Mouse (Mus musculus): ENCODE measurements around the gene Fuca1. TPM values are rescaled to one million over a fixed set of nuclear protein-coding genes. Genes with fewer than 3 reads are reported as not detected.
"Not testable (repeated sequence)": the region's sequence is repeated elsewhere in the genome, so short reads cannot be mapped to it uniquely, and the experiment has no call there.

Fuca1 gene
- polyA plus RNA-seq, 1 experiment: 145 TPM

DNA sequence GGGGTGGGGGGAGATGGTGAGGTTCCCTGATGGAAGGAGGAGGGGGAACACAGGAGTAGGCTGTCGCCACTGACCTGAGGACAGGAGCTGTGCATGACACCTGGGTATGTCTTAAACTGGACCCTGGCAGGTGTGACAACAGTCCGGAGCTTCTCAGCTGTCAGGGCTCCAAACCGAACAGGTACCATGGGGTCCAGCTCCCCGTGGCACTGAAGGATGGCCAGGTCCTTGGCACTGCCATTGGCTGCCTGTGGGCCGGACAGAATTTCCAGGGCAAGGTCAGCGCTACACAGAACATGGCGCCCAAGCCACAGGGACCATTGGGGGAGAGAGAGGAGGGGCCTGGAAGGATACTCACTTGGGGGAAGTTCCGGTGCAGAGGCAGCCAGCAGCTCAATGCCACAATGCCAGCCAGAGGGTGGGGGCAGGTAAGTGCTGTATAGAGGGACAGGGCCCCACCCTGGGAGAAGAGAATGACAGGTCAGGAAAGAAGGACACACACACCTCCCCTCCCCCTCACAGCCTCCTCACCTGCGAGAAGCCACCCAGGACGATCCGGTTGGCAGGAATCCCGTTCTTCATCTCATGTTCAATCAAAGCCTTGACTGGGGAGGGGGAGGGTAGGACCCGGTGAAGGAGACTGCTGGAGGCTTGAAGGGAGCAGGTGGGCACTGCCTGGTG is 48.7 kb downstream of the Fuca1 start:
- no peak for DNase-seq (ENCODE audit: low read depth, low spot score)
- 77% methylated on average over 13 of the region's 13 CpGs for WGBS

DNA sequence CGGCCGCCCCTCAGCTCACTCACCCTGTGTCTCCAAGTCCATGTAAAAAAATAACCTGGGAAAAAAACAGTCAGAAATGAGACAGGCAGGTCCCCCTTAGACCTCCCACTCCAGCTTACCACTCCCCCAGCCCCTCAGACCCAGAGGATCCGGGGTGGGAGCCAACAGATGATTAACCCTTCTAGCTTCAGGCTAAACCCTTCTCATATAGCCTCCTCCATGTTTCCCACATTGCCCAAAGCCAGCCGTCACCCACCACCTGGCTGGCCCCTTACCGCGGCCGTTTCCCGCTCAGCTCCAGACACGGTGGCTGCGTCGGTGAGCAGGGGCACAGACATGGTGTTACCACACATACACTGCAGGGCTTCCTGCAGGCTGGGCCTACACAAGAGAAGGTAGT is 50.0 kb downstream of the Fuca1 start:
- DNase-seq (ENCODE audit: low read depth, low spot score): no peak
- WGBS: 91% methylated on average over 11 of the region's 11 CpGs

DNA sequence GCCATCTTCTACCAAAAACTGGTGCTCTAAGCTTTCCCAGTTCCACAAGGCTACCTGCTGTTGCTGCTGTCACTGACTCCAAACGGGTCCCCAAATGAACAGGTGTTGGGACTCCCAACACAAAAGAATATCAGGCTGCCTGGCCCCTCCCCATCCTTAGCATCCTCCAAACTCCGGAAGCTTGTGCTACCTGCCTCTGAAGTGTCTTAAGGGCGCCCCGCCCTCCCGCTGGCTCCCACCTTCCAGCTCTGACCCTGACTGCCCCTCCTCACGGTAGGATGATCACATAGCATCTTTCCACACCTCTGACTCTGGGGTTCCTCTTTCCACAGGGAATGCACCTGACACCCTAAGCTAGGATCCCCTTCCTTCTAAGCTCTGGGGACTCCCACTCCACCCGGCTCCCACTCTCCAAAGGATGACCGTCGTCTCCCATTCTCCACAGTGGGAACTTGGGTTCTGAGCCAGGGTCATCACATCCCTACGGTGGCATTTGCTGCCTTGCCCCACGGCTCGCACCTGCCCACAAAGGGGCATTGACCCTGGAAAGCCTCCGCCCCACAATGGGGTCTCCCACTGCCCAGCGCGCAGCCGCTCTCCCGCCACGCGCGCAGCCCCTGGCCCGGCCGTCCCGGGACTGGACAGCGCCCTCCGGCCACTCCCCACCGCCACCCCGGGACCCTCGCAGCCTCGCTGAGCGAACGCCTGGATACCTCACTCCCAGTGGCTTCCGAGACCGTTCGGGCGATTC is 51.4 kb downstream of the Fuca1 start:
- WGBS: under 1% methylated on average over 35 of the region's 35 CpGs
- DNase-seq (ENCODE audit: low read depth, low spot score): no peak

DNA sequence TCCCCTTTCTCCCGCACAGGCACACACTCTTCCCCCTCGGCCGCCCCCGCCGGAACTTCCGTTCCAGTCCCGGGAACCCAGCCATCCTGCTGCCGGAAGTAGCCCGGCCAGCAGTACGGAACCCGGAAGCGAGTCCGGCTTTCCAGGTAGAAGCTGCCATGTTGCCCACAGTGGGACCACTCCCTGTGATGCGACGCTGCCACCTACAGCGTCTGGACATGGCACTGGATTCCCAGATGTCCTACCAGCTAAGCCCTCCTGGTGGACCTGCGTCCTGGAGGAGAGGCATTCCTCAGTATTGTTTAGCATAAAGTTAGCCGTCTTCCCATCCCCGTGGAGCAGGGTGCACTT is 52.0 kb downstream of the Fuca1 start, which contains the start of gene Lypla2:
Gene Lypla2 (minus strand): TSS at position 71 of the 351 bp plus-strand sequence.
- DNase-seq (ENCODE audit: low read depth, low spot score): no peak
- under 1% methylated on average over 19 of the region's 19 CpGs for WGBS

DNA sequence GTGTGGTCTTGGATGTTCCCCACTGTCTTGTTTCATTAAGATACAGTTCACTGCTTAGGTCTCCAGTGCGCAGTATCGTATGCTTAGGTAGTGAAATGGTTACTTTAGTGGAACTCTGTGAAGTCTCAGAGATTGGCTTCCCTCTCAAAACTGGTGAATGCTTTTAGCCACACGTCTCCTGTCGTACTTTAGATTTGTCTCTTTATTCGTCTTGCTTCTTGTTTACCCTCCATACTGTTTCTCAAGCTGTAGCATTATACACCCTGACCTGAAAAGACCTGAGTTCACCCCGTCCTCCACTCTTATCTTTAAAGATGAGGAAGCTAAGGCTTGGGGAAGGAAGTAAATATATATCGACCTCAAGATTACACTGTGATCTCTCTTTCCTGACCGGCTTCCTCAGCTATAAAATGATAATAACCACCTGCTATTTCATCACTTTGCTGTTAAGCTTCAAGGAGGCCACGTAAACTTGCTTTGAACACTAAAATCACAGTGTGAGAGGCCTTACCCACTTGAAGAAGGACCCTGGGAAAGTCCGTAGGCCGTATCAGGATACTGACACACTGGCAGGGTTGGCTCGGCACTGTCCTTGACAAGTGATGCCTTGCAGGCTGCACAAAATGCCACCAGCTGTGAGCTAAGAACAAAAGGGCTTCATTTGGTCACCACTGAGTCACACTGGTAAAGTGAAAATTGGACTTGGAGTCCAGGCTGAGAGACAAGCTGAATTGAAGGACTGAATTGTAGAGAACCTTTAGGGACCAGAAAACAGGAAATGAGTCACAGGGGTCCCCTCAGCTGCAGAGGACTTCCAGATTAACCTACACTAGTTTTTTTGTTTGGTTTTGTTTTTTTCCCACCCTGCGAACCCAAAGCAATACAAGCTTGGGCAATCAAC is 52.6 kb downstream of the Fuca1 start:
- 21% methylated on average over 13 of the region's 13 CpGs for WGBS
- no peak for DNase-seq (ENCODE audit: low read depth, low spot score)

DNA sequence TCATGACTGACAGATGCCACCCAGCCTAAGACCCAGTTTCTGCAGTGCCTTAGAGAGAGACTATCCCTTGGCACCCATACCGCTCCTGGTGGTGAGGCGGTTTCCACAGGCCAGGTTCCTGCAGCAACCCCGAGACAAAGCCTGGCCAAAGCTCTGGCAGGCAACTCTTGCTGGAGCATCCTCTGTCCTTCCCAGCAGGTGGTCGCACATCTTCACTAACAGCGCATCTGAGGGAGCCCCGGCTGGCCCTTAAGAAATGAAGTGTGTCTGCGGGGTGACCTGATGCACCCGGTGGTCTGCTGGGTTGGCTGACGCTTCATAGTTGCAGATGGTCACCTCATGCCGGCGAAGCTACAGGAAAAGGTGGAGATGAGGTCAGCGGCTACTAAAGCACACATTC is 55.6 kb downstream of the Fuca1 start:
- no peak for DNase-seq (ENCODE audit: low read depth, low spot score)
- WGBS: 96% methylated on average over 12 of the region's 12 CpGs

DNA sequence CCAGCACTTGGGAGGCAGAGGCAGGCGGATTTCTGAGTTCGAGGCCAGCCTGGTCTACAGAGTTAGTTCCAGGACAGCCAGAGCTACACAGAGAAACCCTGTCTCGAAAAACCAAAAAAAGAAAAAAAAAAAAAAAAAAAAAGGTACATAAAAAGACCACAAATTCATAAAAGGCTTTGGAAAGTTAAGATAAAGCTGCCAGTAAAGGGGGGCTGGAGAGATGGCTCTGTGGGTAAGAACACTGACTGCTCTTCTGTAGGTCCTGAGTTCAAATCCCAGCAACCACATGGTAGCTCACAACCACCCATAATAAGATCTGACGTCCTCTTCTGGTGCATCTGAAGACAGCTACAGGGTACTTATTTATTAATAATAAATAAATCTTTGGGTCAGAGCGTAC is 59.7 kb downstream of the Fuca1 start:
- WGBS: 90% methylated on average over 5 of the region's 5 CpGs
- DNase-seq (ENCODE audit: low read depth, low spot score): not testable (repeated sequence)

DNA sequence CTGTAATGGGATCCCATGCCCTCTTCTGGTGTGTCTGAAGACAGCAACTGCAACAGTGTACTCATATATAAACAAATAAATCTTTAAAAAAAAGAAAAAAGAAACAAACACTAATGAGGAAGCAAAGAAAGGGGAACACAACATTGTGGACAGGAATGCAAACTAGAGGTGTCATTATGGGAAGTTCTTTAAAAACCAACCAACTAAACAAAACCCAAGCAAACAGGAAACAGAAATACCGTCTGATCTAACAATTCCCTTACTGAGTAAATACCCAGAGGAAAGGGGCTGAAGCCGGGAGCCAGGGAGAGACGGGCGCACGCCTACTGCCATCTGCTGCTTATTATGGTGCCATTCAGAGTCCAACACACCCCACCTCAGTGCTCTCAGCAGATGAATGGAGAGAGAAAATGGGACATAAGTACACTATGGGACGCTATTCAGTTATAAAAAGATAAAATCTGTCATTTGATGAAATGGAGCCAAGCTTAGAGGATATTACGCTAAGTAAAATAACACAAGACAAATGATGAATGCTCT is 61.1 kb downstream of the Fuca1 start:
- no peak for DNase-seq (ENCODE audit: low read depth, low spot score)
- 26% methylated on average over 7 of the region's 7 CpGs for WGBS

DNA sequence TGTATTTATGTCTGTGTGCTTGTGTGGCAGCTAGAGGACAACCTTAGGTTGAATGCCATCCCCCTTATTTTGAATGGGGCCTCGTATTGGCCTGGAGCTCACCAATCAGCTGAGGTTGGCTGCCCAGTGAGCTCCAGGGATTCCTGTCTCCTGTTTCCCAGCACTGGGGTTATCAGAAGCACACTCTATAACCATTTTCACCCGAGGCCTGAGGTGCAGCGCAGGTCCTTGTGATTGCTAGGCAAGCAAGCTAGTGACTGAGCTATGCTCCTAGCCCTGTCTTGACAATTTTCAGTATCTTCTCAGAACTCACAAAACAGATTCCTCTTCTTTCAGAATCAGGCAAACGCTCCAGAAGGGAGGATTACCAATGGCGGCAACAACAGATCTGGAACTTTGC is 64.0 kb downstream of the Fuca1 start:
- 78% methylated on average over 5 of the region's 5 CpGs for WGBS
- DNase-seq (ENCODE audit: low read depth, low spot score): no peak

DNA sequence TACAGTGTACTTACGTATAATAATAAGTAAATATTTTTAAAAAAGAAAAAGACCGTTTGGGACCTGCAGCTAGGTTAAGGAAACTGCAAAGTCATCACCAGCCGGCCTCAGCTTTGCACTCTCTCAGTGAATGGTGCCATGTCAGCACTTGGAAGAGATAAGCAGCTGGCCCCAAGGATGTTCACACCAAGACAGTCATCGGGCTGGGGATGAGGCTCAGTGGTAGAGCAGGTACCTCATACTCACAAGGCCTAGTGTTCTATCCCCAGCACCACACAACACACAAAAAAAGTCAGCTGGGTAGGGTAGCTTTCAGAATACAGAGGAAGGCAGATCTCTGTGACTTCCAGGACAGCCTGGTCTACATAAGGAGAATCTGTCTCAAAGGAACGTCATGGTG is 64.7 kb downstream of the Fuca1 start:
- 85% methylated on average over 5 of the region's 5 CpGs for WGBS
- no peak for DNase-seq (ENCODE audit: low read depth, low spot score)

DNA sequence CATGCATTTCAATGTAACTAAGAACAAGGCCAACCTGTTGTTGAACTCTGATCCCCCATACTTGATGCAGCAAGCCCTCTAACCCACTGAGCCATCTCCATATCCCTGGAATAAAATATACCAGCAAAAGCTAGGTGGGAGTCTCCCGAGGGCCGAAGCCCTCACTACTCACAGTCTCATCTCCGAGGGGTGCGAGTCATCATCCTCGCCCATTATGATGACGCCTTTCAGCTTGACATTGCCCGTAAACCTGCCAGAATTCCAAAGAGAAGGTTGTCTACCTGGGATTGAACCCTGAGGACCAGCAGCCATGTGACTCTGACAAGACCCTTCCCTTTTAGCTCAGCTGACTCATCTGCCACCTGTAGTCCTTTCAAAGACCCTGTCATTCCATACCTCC is 65.2 kb downstream of the Fuca1 start:
- no peak for DNase-seq (ENCODE audit: low read depth, low spot score)
- 54% methylated on average over 7 of the region's 7 CpGs for WGBS

DNA sequence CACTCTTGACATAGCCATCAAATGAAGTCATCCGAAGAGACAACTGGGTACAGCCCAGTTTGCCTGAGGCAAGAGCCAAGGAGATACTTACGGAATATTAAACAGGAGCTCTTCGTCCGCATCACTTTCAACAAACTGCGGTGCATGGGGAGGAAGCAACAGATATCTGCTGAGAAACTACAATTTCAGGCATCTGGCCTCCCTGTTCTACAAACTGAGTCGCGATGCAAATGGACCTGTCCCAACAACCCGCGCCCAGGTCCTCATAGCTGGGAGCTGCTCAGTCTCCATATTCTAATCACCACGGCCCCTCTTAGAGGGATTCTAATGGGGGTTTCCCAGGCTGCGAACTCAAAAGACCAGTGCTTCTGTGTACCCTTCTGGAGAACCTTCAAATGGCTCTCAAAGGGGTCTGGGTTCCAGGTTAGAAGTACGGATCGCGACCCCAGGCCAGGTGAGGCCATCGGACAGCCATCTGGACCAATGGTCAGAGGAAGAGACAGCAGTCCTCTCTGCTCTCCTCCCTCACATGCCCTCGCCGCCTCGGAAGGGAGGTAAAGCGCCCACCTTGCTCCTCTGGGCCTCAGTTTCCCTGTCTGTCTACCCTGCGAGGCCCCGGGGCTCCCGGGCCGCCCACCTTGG is 65.9 kb downstream of the Fuca1 start:
- WGBS: 2% methylated on average over 23 of the region's 23 CpGs
- DNase-seq (ENCODE audit: low read depth, low spot score): no peak

DNA sequence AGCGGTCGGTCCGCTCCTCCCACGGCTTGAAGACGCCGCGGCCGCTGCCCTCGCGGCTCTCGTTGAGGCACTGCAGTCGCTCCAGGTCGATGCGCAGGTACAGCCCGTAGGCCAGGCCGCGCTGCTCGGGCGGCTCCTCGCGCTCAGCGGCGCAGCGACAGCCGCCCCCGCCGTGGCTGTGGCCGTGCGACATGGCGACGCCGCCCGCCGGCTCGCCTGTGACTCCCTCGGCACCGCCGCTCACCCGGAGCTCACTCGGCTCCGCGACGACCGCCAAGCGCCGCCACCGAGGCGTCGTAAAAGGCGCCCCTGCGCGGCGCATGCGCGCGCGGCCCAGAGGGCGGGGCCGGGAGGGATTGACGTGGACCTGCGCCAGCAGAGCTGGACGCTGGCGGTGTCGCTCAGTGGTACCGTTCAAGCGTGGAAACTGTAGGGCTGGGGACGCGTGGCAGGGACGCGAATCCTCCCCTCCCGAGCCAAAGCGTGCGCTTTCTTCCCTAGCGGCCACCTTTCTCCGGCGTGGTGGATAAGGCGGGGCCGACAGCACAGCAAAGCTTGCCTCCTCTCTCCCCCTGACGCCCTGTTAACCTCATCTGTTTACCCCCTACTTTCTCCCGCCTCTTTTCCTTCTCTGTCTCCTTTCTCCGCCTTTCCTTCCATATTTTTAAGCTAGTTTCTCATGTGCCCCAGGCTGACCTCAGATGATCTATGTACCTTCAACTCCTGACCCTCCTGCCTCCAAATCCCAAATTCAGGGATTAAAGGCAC is 66.6 kb downstream of the Fuca1 start, which contains the start of gene Pithd1:
Gene Pithd1 (minus strand): TSS at position 322 of the 768 bp plus-strand sequence.
- DNase-seq (ENCODE audit: low read depth, low spot score): no peak
- WGBS: under 1% methylated on average over 81 of the region's 81 CpGs

DNA sequence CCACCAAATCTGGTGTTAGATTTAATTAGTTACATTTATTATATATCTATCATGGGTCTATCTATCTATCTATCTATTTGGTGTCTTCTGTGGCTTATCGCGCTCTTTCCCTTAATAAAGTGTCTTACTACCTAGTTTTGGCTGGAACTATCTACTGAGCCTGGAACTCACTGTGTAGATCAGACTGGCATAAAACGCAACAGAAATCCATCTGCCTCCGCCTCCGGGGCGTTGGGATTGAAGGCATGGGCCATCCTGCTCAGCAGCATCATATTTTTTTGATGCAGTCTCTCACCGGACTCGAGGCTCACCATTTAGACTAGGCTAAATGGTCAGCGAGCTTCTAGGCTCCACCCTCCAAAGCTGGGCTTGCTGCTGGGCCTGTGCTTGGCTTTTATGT is 67.2 kb downstream of the Fuca1 start:
- WGBS: 60% methylated on average over 9 of the region's 9 CpGs
- no peak for DNase-seq (ENCODE audit: low read depth, low spot score)

Other genes starting within 250 kb of the Fuca1 start
- 6.8 and 10.9 TPM in 2 replicates for gene Ifnlr1, start 234.4 kb upstream of the Fuca1 start, polyA plus RNA-seq (2012; rRNA removed)
- 32.7 and 106 TPM in 2 replicates for gene Il22ra1, start 192.6 kb upstream of the Fuca1 start, polyA plus RNA-seq (2012; rRNA removed)
- 1.1 and 1.3 TPM in 2 replicates for gene Myom3, start 161.0 kb upstream of the Fuca1 start, polyA plus RNA-seq (2012; rRNA removed)
- 35.9 and 51.4 TPM in 2 replicates for gene Srsf10, start 65.0 kb upstream of the Fuca1 start, polyA plus RNA-seq (2012; rRNA removed)
- gene Pnrc2, start 46.9 kb upstream of the Fuca1 start, polyA plus RNA-seq (2012; rRNA removed): 23.5 and 29.1 TPM in 2 replicates
- gene Cnr2, start 25.3 kb upstream of the Fuca1 start, polyA plus RNA-seq (2012; rRNA removed): 1.5 and 2.2 TPM in 2 replicates
- 68.5 and 77.9 TPM in 2 replicates for gene Hmgcl, start 25.7 kb downstream of the Fuca1 start, polyA plus RNA-seq (2012; rRNA removed)
- 276 and 295 TPM in 2 replicates for gene Gale, start 43.0 kb downstream of the Fuca1 start, polyA plus RNA-seq (2012; rRNA removed)
- 123 and 127 TPM in 2 replicates for gene Lypla2, start 51.9 kb downstream of the Fuca1 start, polyA plus RNA-seq (2012; rRNA removed)
- gene Pithd1, start 66.5 kb downstream of the Fuca1 start, polyA plus RNA-seq (2012; rRNA removed): 32.6 and 35.3 TPM in 2 replicates
- gene Eloa, start 101.0 kb downstream of the Fuca1 start, polyA plus RNA-seq (2012; rRNA removed): 11.4 and 12.3 TPM in 2 replicates
- 386 and 417 TPM in 2 replicates for gene Rpl11, start 132.7 kb downstream of the Fuca1 start, polyA plus RNA-seq (2012; rRNA removed)
- gene Id3, start 222.8 kb downstream of the Fuca1 start, polyA plus RNA-seq (2012; rRNA removed): 242 and 265 TPM in 2 replicates

All from large intestine, adult 2 months (tissue).